Mouse (Mus musculus) right cerebral cortex, postnatal 36 days (tissue): ENCODE measurements around the gene Adipor2.
A peak's percentile ranks its signal among the peaks of the same experiment; 100 is the strongest.

Experiments used
- DNase-seq, 2 experiments: peaks; one replicate each; pipeline ENCODE4 v3.0.0; 2022; ENCODE audit warnings: low spot score in 2 of 2, mixed read lengths in 1 of 2

The Adipor2 gene

GRCm38 (mm10) chr6:119313588-119314375 lies 103.7 kb downstream of the Adipor2 start:
- peak; percentile 39 to 43 for DNase-seq

GRCm38 (mm10) chr6:119313096-119313495 lies 104.4 kb downstream of the Adipor2 start:
- no peak for DNase-seq

- no peak for DNase-seq
Measured at GRCm38 (mm10) chr6:119312381-119312780, 105.1 kb downstream of the Adipor2 start.

GRCm38 (mm10) chr6:119310176-119310575 lies 107.3 kb downstream of the Adipor2 start:
- peak; percentile 72 to 87 for DNase-seq

GRCm38 (mm10) chr6:119307867-119308413 lies 109.6 kb downstream of the Adipor2 start:
- DNase-seq = no peak

- no peak for DNase-seq
Measured at GRCm38 (mm10) chr6:119303331-119303730, 114.2 kb downstream of the Adipor2 start.
